Mouse (Mus musculus) CD4-positive helper T cell, adult 2 months (primary cell): ENCODE data around the gene Pigf.
A peak's percentile ranks its signal among the peaks of the same experiment; 100 is the strongest.

ENCODE experiments used
- DNase-seq: peaks from one replicate; pipeline ENCODE4 v3.0.0-alpha.2; 2012; ENCODE audit warnings: low read depth, missing footprints, low spot score

Pigf gene

DNA sequence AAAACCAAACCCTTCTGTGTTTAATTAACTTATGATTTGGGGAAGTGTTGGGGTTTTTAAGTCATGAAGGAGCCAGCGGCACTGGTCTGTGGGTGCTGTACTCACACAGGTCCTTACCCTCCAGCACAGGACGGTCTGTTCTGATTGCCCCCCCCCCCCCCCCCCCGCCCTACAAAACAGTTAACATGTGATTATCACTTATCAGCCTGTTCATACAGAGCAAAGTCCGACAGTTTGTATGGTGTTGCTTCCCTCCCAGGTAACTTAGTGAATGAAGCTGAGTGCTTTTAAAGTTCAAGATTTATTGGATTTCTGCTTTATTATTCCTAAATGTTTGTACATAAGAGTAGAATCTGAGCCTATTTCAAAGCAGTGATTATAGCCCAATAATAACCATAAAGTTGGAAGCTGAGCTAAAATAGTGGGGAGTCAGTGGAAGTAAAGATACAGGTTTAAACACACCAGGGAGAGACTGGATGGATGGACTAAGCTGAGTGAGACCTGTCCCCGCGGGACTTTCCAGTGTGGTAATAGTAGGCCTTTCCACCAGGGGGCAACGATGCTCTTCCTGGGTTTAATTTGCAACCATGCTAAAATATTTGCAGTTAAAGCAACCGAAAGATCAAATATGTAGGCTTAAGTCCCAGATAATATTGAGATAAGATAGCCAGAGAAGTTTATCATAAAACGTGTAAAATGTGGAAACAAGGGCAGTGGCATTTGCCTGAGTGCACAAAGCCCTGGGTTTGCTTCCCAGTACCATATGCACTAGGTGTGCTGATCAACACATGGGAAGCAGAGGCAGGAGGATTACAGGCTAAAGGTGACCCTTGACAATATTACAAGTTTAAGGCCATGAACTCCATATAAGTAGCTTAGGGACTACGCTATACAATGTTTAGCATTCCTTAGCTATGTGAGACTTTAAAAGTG is 11.2 kb upstream of the Pigf start:
- DNase-seq: peak; percentile 63

DNA sequence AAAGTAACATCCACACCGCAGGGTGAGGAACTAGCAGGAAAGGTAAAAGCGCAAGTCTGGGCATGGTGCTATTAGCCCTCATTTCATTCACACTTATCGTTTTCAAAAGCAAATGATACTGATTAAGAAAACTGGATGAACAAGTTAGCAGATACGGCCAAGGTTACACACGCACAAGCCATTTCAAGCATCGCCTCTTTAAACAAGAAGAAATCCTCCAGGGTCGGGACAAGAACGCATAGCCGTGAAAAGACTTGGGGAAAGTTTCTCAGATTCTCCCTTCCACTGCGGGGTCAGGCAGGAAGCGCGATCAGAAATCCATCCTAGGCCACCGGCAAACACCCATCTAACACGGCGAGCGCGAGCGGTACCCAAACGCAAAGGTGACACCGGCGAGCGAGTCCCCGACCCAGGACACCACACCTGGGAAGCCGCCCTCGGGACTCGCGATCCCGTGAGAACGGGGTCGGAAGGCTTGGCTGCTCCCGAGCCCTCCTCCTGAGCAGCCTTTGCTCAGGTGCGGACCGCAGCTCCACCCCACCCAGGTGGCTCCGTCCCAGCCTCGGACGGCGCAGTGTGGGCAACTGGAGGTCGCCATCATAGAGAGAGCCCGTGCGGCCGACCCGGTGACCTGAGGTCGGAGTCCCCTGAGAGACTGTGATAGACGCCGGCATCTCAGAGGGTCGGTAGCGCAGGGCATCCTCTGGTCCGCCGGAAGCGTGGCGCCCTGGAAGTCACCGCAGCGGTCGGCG is 539 bp downstream of the Pigf start:
- DNase-seq: no peak

- DNase-seq: no peak
Measured at GRCm38 (mm10) chr17:87019692-87020091, 5.5 kb downstream of the Pigf start.

GRCm38 (mm10) chr17:87011301-87012019 is 13.7 kb downstream of the Pigf start:
- DNase-seq: no peak

DNA sequence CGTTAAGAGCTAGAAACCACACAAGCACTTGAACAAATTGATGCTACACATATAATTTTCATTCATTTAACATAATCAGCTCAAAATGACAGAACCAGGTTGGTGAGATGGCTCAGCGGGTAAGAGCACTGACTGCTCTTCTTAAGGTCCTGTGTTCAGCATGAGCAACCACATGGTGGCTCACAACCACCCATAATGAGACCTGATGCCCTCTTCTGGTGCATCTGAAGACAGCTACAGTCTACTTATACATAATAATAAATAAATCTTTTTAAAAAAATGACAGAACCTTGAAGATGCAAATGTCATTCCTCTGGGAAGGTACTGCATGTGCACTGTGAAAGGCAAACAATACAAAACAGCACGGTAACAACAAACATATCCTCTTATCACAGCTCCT is 16.3 kb downstream of the Pigf start:
- no peak for DNase-seq

DNA sequence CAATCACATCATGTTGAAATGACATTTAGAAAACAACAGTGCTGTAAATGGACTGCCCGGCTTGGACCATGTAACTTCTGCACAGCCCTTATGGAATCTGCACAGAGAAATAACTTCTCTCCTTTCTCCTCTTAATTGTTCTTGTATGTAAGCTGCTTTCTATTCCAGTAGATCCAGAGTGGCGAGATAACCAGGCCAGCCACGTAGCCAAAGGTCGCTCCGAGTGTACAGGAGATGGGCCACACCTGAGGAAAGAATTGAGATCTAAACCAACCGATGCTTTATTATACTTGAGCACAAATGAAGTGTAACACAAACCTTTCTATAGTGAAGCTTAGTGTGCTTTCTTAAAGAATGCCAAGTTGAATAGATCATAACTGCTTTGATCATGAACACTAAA is 27.9 kb downstream of the Pigf start:
- DNase-seq: no peak

- no peak for DNase-seq
Measured at GRCm38 (mm10) chr17:86991306-86991705, 33.9 kb downstream of the Pigf start.

DNA sequence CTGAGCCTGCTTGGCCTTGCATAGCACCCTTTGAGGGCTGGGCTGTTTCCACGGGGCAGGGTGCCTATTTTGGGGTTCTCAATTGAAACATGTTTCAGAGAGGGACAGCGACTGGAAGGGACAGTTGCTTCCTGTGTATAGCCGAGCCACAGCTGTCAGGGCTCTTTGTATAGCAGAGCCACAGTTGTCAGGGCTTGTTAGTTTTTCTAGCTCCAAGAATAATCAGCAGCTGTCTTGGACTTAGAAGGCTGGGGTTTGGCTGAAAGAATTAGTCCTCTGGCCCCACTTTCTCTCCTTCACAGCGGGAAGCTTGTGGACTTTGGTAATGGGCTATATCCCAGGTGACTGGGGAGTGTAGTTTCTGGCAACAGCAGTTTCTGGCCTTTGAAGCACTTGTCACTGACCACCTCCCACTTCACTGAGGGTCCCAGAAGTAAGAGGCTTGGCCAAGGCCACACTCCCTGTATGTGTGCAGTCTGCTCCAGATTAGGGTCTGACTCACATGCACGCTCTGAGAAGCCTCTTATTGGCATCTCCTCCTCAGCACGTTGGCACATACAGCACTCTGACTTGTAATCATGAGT is 36.5 kb downstream of the Pigf start:
- DNase-seq: no peak

- no peak for DNase-seq
Measured at GRCm38 (mm10) chr17:86988161-86988560, 37.0 kb downstream of the Pigf start.

DNA sequence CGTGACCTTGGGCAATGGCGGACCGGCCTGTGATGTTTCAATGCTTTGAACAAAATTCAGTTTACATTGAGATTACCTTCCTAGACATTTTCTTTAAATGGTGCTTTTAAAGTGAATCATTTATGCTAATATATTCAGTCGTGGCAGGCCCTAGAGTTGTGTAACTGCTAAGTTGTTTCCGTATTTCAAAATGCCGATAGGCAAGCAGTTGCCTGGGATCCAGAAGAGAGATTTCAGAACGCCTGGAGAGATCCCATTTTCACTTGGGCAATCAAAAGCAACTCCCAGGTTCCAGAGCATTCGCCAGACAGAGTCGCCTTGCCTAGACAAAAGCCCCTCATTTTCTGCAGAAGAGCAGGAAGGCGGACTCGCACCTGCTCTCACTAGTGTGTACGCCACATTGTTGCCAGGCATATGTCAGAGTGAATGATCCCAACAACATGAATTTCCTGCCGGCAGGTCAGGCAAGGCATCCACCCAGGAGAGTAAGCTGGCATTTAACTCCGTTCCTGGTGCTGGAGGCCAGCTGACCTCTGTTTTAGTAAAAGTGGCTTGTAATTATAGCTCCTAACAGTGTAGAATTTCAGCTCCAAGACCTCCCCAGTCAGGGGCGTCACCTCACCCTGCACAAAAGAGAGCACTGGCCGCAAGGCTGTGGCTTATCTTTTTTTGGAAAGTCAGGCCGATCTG is 38.6 kb downstream of the Pigf start:
- no peak for DNase-seq

DNA sequence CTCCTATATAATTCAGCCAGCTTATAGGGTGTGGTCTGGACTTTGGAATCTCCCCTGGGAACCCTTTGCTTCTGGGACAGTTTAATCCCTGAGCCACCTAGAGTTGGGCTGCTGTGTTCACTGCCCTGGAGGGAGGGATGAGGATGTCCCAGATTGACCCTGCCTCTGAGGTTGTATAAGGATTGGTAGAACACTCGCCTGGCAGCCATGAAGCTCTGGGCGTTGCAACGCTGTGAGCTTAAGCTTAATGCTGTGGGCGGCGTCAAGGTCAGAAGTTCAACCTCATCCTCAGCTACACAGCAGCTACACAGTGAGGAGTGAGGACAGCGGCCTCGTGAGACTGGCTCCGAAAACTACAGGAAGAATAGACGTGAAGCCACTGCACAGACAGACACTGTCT is 42.7 kb downstream of the Pigf start:
- no peak for DNase-seq

DNA sequence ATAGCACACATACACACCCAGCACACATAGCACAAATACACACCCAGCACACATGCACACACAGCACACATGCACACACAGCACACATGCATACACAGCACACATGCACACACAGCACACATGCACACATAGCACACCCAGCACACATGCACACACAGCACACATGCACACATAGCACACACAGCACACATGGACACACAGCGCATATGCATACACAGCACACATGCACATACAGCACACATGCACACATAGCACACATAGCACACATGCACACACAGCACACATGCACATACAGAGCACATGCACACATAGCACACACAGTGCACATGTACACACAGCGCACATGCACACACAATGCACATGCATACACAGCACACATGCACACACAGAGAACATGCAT is 43.5 kb downstream of the Pigf start:
- DNase-seq: no peak

DNA sequence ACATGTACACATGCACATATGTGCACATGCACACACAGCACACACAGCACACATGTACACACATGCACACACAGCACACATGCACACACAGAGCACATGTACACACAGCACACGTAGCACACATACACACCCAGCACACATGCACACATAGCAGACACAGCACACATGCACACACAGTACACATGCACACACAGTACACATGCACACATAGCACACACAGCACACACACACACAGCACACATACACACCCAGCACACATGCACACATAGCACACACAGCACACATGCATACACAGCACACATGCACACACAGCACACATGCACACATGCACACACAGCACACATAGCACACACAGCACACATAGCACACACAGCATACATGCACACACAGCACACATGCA is 44.0 kb downstream of the Pigf start:
- DNase-seq: no peak

DNA sequence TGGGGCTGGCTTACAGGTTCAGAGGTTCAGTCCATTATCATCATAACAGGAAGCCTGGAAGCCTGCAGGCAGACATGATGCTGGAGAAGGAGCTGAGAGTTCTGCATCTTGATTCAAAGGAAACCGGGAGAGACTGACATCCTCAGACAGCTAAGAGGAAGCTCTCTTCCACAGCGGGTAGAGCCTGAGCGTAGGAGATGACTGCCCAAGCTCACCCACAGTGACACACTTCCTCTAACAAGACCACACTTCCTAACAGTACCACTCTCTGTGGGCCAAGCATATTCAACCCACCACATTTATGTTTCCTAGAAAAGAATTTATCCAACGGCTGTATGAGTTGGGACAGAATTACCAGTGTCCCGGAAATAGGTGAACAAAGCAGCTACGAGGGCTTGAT is 46.7 kb downstream of the Pigf start:
- no peak for DNase-seq

DNA sequence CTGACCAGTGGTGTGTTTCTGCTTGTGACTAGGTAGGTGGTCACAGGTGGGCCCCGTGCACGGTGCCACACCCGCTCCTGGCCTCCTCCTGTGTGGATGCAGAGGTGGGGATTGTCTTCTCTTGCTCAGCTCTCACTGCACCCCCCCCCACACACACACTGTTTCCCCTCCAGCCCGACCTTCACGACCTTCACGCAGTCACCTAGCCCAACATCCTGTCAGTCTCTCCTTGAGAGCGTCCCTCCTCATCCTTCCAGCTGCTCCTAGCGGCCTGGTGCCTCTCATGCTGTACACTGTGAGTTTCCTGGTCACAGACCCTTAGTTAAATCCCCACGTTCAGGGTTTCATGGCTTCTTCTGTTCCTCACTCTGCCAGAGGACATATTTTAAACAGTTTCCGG is 48.8 kb downstream of the Pigf start:
- peak; percentile 8 for DNase-seq

- no peak for DNase-seq
Measured at GRCm38 (mm10) chr17:86973097-86973496, 52.1 kb downstream of the Pigf start.

DNA sequence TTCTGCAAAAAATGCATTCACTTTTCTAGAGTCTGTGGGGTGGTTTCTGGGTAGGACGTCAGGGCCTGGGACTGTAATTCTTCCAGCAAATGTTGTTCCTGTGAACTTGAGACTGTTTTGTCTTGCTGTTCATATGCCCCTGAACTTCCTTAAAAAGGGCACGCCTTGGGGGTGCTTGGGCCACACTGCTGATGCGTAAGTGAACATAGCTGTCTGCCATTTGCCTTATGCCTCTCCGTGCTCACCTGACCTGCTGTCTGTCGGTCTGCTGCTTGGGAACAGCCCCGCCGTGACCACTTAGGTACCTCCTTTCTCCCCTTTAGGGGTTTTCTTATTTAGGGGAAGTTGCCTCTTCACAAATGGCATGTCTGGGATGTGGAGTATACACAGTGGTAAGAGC is 53.3 kb downstream of the Pigf start:
- DNase-seq: no peak

- DNase-seq: no peak
Measured at GRCm38 (mm10) chr17:86971036-86971435, 54.2 kb downstream of the Pigf start.

DNA sequence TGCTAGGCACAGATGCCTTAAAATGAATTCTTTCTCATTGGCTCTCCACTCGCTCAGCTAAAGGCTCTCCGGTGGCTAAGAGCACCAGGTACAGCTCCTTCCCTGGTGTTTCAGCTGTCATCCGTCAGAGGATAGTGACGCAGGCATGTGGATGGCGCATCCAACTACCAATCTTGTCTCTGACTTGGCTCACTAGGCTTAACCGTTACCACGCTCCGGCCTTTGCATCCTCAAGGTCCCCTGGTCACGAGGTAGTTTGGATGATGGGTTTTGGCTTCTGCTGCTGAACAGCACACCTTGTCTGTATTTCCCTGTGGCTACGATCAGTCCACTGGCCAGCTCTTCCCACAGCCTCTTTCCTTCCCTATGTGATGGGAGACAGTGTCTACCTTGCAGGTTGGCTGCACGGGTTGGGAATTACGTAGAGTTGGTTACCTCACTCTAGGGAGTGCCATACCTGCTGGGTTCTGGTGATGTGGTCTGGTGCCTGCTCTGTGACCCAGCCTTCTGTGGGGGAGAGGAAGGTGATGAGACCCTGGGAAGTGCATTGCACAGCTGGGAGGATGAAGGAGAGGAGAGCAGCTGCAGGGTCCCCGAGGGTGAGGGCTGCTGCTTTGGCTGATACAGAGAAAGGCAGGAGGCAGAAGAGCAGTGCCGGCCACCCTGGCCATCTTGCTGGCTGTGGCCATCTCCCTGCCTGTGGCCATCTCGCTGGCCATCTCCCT is 55.0 kb downstream of the Pigf start:
- no peak for DNase-seq

- DNase-seq: no peak
Measured at GRCm38 (mm10) chr17:86969582-86969981, 55.6 kb downstream of the Pigf start.

GRCm38 (mm10) chr17:86968581-86968980 is 56.6 kb downstream of the Pigf start:
- DNase-seq: no peak
